Mouse (Mus musculus) spleen, postnatal 10 days (tissue): ENCODE data around the gene Psd4.

ENCODE experiments used
- DNase-seq, 2 experiments: peaks; one replicate each; pipeline ENCODE4 v3.0.0; 2021 to 2022; ENCODE audit warnings: low spot score in 2 of 2

Gene Psd4

DNA sequence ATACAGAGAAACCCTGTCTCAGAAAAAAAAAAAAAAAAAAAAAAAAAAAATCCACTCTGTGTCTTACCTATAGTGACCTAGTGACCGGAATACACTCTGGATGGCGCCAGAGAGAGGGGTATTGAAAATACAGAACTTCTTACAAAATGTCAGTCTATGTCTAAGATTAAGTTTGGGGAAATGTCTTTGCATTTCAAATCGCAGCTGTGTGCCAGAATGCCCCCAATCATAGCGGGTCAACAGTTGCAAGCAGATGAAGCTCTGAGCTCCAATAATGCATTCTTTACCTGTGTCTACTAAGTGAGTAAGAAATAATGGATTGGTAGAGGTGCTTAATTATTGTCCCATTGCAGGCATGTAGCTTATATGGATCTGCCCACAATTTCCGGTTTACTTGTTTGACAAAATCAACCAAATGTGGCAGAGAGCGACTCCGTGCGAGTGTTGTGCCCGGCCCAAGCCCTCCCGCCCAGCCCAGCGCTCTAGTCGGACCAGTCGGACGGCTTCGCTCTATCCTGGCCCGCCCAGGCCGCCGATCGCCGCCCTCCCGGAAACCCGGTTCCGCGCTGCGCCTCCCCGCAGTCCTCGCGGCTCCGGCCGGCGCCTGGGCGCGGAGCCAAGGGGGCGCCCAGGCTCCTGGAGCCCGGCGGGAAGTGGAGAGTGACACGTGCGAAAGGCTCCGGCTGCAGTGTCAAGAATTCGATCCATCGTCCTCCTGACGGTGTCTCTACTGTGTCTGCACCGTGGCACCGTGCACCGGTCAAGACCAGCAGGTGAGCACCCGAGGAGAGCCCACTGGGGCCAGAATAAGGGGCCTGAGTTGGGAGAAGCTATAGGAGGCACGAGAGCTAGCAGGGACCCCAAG lies at the start of gene Psd4:
Gene Psd4, plus strand, starts transcription at position 551 of the 865 bp plus-strand sequence.
- DNase-seq, result peak; percentile 41 to 68

DNA sequence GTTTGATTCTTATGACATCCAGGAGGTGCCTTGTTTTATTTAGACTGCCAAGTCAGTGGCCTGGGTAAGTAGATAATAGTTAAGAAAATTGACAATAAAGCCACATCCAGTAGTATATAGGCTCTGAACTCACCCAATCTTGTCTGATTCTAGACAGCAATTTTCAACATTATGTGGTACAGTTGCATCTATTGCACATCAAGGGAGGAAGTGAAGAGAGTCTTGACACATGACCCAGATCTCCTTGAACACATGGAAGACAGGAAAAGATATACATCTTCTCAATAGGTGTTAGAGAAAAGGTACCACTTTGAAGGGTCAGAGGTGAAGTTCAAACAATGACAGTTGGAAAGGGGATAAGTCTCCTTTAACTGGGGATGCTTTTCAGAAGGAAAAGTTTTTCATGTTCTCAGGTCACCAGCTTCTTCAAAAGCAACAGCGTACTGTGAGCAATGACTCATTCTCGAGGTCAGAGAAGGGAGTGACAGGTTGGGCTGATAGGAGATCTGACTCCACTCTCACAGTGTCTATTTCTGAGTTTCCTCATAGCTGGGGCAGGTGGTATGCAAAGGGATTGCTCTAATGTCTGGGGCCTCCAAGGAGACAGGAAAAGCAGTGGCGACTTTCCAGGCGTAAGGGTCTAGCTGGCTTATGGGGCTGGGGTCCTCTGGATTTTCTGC lies 49.3 kb upstream of the Psd4 start:
- no peak for DNase-seq

DNA sequence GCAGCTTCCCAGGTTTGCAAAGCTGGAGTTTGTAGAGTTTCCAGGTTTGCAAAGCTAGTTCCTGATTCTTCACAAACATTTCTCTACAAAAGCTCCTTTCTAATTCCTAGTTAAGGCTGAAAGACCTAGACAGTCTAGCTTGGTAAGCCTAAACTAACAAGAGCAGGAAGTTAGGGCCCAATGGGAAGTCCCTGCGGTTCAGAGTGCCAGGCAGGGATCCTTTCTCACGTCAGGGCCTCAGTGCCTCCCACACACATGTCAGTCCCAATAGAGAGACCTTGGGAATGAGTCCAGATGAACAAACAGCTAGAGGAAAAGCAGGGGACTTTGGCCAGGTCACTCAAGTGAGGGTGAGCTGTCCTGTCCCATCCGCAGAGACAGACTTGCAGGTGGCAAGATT lies 32.0 kb upstream of the Psd4 start:
- no peak for DNase-seq

DNA sequence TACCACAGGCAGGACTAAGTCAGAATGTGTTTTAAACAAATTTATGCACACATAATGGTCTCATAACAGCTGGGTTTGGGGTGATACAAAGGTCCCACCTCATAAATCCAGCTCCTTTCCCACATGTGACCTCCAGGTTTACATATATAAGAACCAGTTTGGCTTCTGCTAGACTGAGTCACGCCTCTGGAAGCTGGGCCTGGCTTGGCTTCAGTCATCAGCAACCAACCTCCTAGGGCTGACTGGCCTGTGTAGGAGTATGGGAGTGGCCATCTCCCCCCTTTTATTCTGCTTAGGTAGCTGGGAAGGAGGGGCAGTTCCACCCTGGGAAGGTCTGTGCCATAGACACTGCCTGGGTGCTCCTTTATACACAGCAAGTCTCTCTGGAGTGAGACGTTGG lies 30.8 kb upstream of the Psd4 start, which contains the start of gene Il1rn:
Gene Il1rn, plus strand, starts transcription at position 309 of the 400 bp plus-strand sequence.
- DNase-seq, result no peak

DNA sequence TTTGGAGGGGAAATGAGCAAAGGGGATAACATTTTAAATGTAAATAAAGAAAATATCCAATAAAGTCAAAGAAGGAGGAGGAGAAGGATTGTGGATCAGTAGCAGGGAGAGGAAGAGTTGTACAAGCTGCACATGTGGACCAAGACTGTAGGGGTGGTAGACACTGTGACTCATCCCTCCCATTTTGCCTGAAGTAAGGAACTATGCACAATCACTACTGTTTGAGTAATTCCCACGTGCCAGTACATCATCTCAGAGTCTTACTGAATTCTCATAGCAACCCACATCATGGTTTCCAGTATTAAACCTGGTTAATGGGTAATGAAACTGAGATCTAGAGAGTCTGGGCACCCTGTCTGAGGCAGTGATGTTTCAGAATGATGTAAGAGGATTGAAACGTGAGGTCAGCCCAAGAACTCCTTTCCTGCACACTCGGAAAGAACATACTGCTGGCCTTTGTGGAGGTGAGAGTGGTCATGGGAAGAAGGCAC lies 25.9 kb upstream of the Psd4 start:
- no peak for DNase-seq

DNA sequence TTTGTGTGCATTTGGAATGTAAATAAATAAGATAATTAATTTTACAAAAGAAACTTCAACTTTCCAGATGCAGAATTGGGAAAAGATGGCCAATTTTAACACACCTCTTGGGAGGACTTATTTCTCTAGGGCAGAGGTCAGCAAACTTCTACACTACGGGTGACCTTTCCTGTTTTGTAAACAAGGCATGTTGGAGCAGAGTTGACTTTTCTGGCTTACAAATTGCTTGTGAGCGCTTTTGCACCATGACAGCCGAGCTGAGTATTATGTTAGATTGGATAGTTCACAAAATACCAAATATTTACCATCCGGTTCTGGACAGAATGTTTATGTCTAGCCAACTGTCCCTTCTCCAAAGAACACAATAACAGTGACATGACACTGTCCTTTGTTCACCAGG lies 22.8 kb upstream of the Psd4 start:
- no peak for DNase-seq

DNA sequence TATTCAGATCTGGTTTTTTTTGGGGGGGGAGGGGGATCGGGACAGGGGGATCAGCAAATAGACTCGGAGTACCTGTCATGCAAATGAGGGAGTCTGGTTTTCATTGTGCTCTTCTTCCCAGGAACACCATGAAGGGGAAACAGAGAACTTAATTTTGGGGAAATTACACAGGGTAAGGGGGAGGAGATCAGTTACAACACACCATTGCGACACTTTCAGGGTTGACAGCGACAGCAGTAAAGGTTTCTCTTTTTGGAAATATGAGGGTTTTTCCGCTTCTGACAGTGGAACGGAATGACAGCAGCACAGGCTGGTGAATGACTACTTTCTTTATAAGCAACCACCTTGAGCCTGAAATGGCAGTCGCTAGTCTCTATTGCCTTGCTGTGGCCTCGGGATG lies 22.3 kb upstream of the Psd4 start:
- no peak for DNase-seq

DNA sequence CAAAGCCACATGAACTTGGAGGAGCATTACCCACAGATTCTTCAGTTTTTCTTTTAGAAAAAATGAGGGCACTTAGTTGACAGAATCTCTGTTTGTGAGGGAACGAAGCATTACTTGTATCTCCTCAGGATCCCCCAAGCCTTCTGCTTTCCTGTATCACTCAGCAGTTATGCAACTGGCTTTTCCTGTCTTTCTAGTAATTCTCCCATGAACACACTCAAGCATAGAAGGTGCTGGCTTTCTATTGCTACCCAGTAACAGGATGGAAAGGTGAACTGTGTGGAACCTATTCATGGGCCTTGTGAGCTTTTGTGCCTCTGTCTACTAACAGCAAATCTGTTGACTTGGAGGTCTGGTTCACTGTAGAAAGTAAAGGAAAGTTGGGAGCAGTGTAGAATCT lies 19.5 kb upstream of the Psd4 start:
- DNase-seq, result no peak

DNA sequence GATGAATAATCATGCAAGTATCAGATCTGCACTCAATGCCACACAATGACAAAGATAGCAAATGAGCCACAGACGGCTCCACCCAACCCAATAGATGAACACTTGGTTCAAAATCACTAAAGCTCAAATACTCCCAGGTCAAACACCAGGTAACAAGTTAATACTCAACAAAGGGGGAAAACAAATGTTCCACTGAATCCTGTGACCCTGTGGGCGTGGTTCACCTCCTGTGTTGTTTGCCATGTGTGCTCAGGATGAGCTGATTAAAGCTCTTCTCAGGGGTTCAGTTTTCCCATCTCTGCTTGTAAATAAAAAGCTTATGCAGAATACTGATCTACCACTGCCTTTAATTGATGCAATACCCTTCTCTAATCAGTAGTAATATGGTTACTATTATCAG lies 16.2 kb upstream of the Psd4 start:
- no peak for DNase-seq

DNA sequence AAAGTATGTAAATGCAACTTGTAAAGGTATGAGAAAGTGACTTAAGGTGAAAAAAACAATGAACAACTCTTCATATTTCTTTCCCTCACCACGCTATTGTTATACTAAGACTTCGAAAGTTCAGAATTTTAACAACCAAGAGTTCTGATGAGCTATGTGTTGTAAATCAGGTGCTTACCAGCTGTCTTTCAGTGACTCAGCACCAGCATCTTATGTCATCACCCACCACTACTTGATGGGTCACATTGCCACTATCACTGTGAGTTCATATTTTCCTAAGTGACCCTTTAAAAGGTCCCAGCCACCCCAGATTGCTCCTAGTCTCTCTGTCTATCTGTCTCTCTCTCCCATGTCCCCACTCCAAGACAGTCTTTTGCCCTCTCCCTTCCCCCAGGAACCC lies 14.3 kb upstream of the Psd4 start:
- DNase-seq, result no peak

DNA sequence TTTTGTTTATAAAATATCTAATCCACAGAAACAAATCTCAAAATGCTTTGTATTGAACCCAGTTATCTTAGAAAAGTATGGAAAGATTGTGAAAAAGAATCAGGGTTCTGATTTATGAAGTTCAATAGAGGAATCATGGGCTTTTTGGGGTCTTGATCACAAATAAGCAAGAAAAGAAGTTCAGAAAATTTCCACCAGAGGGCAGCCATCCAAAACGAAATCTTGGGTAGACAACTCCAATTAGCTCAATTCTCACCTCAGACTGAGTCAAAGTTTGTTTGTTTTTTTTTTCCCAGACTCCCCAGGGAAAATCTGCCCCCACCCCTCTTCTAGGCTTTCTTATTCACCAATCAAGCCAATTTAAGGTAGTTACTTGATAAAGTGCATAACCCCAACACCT lies 9.7 kb upstream of the Psd4 start:
- peak in 1 of 2 experiments; percentile 28 for DNase-seq

DNA sequence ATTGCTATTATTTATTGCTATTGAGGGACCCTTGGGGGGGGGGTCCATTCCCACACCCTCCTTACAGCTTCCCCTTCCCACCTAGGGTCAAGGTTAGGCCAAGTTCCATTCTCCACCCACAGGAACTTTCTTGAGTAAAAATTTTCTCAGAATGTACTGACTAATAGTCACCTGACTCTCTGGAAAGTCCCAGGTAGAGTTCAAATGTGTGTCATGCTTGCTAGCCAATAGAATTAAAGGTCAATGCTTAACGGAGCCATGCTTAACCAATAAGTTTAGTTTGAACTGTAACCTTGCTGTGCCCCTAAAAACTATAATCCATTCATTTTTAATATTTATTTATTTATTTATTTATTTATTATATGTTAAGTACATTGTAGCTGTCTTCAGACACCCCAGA lies 8.0 kb upstream of the Psd4 start:
- DNase-seq, result no peak

DNA sequence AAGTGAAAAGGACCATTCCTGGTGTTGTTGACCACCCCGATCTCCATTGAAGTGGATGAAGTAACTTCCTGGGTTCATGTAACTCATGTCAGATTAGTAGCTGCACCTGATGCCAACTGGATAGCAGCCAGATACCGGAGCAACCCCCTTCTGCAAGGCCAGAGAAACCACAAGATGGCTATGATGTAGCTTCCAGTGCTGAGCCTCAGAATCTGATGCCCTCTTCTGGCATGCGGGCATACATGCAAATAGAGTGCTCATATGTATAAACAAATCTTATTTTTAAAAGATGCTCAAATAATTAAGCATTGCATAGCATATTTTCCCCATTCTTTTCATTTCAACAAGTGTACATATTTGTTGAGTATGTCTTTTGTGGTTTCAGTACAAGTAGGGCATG lies 3.6 kb upstream of the Psd4 start:
- no peak for DNase-seq

DNA sequence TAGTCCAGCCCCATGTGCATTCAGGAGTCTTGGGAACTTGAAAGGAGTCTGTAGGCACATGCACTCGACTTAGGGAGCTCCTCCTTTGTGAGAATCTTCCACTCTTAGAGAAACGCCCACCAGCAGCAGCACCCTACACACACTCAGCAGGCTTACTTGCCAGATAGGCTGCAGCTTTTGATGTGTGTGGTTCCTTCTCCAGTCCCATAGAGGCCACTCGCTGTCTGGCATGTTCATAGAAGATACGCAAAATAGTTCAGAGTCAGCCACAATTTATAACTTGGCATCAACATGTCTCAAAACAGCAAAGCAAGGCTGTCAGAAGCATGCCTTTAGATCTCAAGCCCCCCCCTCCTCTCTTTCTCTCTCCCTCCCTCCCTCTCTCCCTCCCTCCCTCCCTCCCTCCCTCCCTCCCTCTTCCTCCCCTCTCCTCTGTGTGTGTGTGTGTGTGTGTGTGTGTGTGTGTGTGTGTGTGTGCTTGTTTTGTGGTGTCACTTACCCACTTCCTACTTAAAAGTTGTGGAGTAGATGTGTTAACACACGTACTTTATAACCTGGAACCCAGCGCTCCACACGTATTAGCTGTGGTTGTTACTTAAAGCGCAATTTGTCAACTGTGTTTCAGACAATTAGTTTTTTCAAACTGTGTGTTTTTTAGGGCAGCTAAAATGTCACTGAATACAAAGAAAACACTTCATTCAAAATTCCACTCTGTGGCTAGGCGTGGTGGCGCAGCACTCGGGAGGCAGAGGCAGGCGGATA lies 985 bp upstream of the Psd4 start:
- DNase-seq, result no peak

DNA sequence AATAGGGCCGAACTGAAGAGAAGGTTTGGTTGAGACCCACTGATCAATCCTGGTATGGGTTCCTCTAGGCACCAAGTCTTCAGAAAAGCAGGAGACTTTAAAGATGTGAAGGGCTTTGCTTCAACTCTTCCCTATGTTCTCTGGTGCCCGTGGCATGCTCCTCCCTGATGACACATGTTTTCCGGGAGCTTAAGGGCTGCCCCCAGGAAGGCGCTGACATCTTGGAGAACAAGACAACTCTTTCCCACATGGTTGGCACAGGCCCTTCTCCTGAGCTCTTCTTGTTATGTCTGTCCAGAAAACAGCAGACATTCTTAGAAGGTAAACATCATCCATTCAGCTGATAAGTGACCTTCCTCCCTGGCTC lies 498 bp downstream of the Psd4 start:
- DNase-seq, result no peak

DNA sequence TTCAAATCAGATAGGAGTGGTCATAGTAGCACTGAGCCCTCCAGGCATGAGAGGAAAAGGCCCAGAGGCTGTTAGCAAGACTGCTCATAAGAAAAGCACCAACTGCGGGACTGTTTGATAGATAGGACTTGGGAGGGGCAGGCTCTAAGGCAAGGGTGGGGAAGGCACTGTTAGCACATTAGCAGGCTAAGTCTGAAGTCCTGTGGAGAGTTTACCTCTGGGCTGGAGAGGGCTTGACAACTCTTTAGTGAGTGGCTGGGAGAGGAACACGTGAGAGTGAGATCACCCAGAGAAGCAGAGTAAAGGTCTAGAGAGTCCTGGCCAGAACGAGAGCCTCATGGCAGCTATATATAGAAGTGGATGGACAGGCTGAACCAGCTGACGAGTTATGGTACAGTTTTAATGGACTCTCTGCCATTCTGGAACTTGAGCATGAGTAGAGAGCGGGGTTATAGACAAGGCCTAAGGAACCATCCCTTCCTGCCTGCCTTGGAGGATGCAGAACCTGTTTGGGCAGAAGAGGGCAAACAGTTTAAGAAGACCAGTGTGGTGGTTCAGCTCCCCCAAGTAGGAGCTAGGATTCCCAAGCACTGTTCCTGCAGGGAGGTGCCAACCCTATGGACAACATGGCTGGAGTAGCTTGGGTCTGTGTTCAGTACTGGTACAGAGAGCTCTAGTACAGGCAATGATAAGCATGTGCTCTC lies 11.5 kb downstream of the Psd4 start:
- no peak for DNase-seq

DNA sequence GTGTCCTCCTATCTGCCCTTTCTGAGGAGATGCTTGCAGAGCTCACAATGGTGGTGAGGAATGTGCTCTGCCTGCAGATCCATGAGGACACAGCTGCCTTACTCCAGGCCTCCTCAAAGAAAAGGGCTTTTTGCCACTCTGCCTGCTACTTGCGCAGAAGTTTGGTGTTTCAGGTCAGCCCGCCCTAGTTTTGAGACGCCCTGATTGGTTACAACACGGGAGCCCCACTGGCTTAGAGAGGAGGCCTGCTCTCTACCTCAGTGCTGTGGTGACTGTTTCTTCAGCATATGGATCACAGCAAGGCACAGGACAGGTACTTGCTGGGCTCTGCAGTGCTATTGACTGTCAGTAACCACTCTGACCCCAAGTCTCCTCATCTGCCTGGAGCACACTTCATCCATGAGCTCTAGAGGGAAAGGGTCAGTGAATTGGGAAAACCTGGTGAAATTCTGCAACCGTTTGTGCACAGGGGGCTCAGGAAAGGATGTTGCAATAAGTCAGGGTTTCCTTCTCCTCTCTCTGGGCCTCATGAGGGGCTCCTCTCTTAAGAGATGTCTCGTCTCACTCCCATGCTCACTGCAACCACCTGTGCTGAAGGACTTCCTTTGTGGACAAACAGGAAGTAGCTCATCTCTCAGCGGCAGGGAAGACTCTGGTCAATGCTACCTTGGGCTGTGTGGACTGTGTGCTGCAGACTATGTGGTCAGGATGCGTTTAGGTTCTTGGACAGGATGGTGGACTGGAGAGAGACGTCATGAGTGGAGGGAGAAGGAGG lies 15.3 kb downstream of the Psd4 start:
- DNase-seq, result no peak

DNA sequence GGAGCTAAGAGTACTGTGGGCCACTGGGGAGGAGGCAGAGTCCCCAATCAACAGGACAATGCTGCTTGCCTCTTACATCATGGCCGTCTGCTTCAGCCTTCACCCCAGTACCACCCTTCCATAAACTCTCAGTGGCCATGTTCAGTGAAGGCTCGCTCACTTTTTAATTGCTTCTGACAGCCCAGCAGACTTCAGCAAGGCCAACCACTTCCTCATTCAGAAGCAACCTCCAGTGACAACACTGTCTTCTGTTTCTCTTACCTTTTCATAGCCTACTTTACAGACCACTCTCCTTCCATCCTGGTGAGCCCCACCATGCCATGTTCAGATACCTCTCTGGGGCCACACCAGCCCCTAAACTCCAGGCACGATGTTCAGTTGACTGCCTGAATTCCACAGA lies 16.3 kb downstream of the Psd4 start:
- no peak for DNase-seq

DNA sequence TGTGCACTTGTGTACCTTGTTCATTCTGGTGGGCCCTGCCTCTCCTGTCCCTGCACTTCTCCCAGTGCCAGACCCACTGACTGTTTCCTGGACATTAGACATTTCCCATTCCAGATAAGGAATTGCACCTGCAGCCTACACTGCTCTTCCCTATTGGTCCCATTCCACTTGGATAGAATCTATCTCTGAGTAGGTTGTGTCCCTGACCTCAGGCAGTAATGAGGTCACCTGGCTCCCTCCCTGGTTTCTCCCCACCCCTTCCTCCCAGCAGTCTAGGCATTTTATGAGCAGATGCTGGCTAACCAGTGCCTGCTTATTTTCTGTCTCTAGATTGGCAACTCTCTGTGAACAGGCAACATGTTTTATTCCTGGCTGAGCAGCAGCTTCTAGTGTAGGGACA lies 17.0 kb downstream of the Psd4 start:
- no peak for DNase-seq

DNA sequence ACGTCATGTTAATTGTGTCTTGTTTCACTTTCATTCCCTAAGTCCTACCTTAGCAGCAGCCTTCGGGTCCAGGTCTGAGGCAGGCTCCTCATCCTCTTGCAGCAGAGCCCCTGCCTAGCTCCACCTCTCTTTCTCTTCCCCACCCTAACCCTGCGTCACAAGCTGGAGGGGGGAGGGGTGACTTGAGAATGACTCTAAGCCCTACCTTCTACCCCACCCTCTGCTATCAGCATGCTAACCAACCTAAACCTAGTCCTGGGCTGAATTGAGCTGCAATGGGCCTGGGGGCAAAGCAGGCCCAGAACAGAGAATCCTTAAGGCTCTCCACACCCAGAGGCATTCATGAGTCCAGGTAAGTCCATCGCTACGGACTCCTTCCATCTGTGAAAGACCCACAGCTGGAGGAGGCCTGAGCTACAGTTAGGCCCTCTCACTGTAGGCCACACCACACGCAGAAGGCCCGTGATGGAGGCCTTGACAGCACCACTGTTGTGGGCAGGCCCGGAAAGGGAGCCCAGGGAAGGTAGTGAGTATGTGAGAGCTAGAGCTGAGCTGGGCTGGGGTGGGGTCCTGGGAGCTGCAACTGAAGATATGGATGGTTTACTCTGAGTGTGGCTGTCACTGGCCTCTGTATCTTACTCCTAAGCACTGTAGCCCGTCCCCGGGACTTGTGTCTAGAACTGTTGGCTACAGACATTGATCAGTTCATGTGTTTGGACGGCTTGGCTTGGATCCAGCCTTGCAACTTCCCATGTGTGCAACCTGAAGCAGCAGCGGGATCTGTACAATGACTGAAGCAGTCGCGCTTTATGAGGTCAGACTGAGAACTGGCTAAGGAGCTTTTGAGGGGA lies 18.0 kb downstream of the Psd4 start:
- peak; percentile 52 to 81 for DNase-seq
